Mouse (Mus musculus) erythroblast, embryonic 14.5 days (primary cell): ENCODE results near the gene Ptprn2.

Experiments
- GATA1 ChIP-seq: IDR thresholded peaks from 2 replicates; pipeline ENCODE4 v1.6.1; 2012; ENCODE audit warnings: low read length, inconsistent platforms, mixed read lengths
- TAL1 ChIP-seq: IDR thresholded peaks from 3 replicates; pipeline ENCODE4 v1.6.1; 2012; ENCODE audit warnings: low read length, inconsistent platforms, mixed read lengths

- TF ChIP-seq GATA1 = no peak
- no peak for TF ChIP-seq TAL1
Measured at GRCm38 (mm10) chr12:116515824-116516223, 30.3 kb downstream of the Ptprn2 start.
